Mouse (Mus musculus): ENCODE measurements around the gene Ralgapa2. TPM values are rescaled to one million over a fixed set of nuclear protein-coding genes. Genes with fewer than 3 reads are reported as not detected.

Ralgapa2 gene
- polyA plus RNA-seq, 1 experiment from 2014 or later = 6.7 TPM

GRCm38 (mm10) chr2:146287531-146287930, 224.6 kb downstream of the Ralgapa2 start:
- no peak for ATAC-seq (ENCODE audit: low FRiP score, low read depth)
- H3K27me3 ChIP-seq = no peaks in the 10 kb centered on the region
- H3K9ac ChIP-seq = no peak overlapping the region
- H3K4me2 ChIP-seq (replicated peaks) = no peak overlapping the region
- no peak overlapping the region for H3K4me3 ChIP-seq
- peaks cover 7% of the 10 kb centered on the region; the same call in 1 of the 2 replicates for H3K4me1 ChIP-seq
- no peaks in the 10 kb centered on the region for H3K9me3 ChIP-seq
- no peak overlapping the region for H3K27ac ChIP-seq
- 69% methylated on average over 6 of the region's 6 CpGs for WGBS
- no peaks in the 10 kb centered on the region for H3K36me3 ChIP-seq

GRCm38 (mm10) chr2:146281346-146281745, 230.8 kb downstream of the Ralgapa2 start:
- no peaks in the 10 kb centered on the region for H3K27me3 ChIP-seq
- H3K9me3 ChIP-seq = no peaks in the 10 kb centered on the region
- no peak overlapping the region for H3K27ac ChIP-seq
- no peak overlapping the region for H3K4me2 ChIP-seq (replicated peaks)
- H3K4me3 ChIP-seq = no peak overlapping the region
- WGBS = 94% methylated on average over 6 of the region's 6 CpGs
- no peaks in the 10 kb centered on the region for H3K36me3 ChIP-seq
- no peak for ATAC-seq (ENCODE audit: low FRiP score, low read depth)
- peaks cover 12% of the 10 kb centered on the region for H3K4me1 ChIP-seq
- H3K9ac ChIP-seq = no peak overlapping the region

DNA sequence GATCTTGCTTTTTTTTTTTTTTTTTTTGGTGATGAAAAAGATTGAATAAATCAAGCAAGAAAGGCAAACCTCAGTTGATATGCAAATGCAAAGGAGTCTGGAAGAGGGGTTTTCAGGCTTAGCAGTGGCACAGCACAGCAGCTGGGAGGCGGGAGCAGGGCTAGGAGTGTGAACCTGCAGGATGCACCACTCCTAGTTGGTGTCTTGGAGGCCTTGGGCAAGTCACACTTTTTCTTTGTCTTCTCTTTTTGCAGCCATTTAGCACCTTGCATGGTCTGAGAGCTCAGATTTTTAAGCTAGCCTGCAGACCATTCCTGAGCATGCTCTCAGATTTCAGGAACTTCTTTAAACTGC, 231.2 kb downstream of the Ralgapa2 start:
- Histone ChIP-seq H3K27ac (no peak overlapping the region), H3K4me1 (peaks cover 12% of the 10 kb centered on the region), H3K4me3 (no peak overlapping the region), H3K36me3 (no peaks in the 10 kb centered on the region), H3K9me3 (no peaks in the 10 kb centered on the region), H3K9ac (no peak overlapping the region), H3K4me2 (replicated peaks) (no peak overlapping the region), H3K27me3 (no peaks in the 10 kb centered on the region)
- 72% methylated on average over 1 of the region's 1 CpGs for WGBS
- no peak for ATAC-seq (ENCODE audit: low FRiP score, low read depth)

GRCm38 (mm10) chr2:146280221-146280920, 231.8 kb downstream of the Ralgapa2 start:
- H3K4me3 ChIP-seq = no peak overlapping the region
- no peak overlapping the region for H3K27ac ChIP-seq
- 54% methylated on average over 6 of the region's 6 CpGs for WGBS

DNA sequence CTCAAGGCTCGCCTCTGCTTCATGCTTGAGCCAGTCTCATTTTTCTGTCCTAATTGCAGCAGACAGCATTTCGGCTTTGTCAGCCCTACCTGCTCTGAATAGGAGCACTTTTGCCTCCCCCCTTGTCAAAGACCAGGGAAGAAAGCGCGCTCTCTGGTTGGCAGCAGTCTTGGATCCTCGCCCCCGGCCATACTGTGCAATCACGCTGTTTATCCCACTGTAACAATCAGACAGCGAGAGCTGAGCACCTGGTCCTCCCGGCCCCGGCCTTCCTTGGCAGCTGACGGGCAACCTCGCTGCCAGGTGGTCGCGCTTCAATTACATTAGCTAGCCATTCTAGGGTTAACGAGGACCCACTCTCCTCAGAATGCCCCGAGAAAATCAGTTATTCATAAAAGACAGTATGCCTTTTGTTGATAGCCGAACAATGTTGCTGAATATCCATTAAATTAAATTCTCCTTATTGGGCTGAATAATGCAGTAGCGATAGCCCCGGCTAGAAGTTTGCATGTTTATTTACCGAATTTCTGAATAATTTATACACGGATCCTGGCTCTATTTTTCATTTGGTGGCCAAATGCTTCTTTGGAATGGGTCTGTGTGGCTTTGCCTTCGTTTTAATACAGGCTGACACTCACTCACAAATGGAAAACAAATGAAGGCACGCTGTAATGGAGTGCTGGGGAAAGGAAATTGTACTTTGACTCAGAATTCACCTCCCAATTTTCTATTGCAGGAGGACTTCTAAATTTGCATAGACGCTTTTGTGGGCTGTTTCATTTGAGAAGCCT, 232.5 kb downstream of the Ralgapa2 start:
- ATAC-seq (ENCODE audit: low FRiP score, low read depth) = no peak
- WGBS = 41% methylated on average over 24 of the region's 24 CpGs
- Histone ChIP-seq H3K4me1 (peaks cover 12% of the 10 kb centered on the region), H3K9ac (no peak overlapping the region), H3K27ac (no peak overlapping the region), H3K9me3 (no peaks in the 10 kb centered on the region), H3K4me3 (no peak overlapping the region), H3K27me3 (no peaks in the 10 kb centered on the region), H3K36me3 (no peaks in the 10 kb centered on the region), H3K4me2 (replicated peaks) (peak overlapping the region; percentile 15)

More at GRCm38 (mm10) chr2:146280221-146280920, 231.8 kb downstream of the Ralgapa2 start:
- no peak overlapping the region for H3K4me2 ChIP-seq (replicated peaks)
- no peaks in the 10 kb centered on the region for H3K36me3 ChIP-seq
- H3K9ac ChIP-seq = no peak overlapping the region
- no peaks in the 10 kb centered on the region for H3K9me3 ChIP-seq
- H3K4me1 ChIP-seq = peaks cover 12% of the 10 kb centered on the region
- H3K27me3 ChIP-seq = no peaks in the 10 kb centered on the region
- ATAC-seq (ENCODE audit: low FRiP score, low read depth) = no peak

- 56% methylated on average over 5 of the region's 5 CpGs for WGBS
- H3K4me2 ChIP-seq (replicated peaks) = no peak overlapping the region
- peaks cover 12% of the 10 kb centered on the region for H3K4me1 ChIP-seq
- H3K27ac ChIP-seq = no peak overlapping the region
- H3K9me3 ChIP-seq = no peaks in the 10 kb centered on the region
- no peak overlapping the region for H3K9ac ChIP-seq
- no peak overlapping the region for H3K4me3 ChIP-seq
- no peak for ATAC-seq (ENCODE audit: low FRiP score, low read depth)
- H3K27me3 ChIP-seq = no peaks in the 10 kb centered on the region
- H3K36me3 ChIP-seq = no peaks in the 10 kb centered on the region
Observed at GRCm38 (mm10) chr2:146278381-146278780, 233.8 kb downstream of the Ralgapa2 start.

GRCm38 (mm10) chr2:146266539-146266938, 245.6 kb downstream of the Ralgapa2 start:
- Histone ChIP-seq H3K4me1 (peaks cover 10% of the 10 kb centered on the region), H3K36me3 (no peaks in the 10 kb centered on the region), H3K9ac (no peak overlapping the region), H3K27me3 (no peaks in the 10 kb centered on the region), H3K4me2 (replicated peaks) (no peak overlapping the region), H3K4me3 (no peak overlapping the region), H3K9me3 (no peaks in the 10 kb centered on the region), H3K27ac (no peak overlapping the region)
- no peak for ATAC-seq (ENCODE audit: low FRiP score, low read depth)
- WGBS = 70% methylated on average over 3 of the region's 3 CpGs

DNA sequence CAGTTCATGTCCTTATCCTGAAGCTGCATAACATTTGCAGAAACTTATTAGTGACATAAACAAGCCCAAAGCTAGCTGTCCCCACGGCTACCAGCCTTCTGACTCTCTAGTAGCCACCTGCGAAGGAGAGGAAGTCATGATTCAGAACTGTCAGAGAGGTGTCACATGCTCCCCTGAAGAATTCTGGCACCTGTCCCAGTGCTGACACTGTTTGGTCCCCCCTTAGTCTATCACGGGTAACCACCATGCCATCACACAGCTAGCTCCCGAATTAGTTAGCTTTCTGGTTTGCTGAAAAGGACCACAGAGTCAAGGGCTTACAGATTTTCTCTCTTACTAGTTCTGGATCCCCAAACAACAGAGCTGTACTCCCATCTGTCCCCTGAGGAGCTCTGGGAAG, 247.1 kb downstream of the Ralgapa2 start:
- Histone ChIP-seq H3K36me3 (no peaks in the 10 kb centered on the region), H3K4me1 (peaks cover 11% of the 10 kb centered on the region), H3K4me2 (replicated peaks) (no peak overlapping the region), H3K27me3 (no peaks in the 10 kb centered on the region), H3K9ac (no peak overlapping the region), H3K4me3 (no peak overlapping the region), H3K9me3 (no peaks in the 10 kb centered on the region), H3K27ac (no peak overlapping the region)
- 67% methylated on average over 4 of the region's 4 CpGs for WGBS
- ATAC-seq (ENCODE audit: low FRiP score, low read depth) = no peak

GRCm38 (mm10) chr2:146262966-146263365, 249.2 kb downstream of the Ralgapa2 start:
- Histone ChIP-seq H3K9ac (no peak overlapping the region), H3K4me2 (replicated peaks) (no peak overlapping the region), H3K9me3 (no peaks in the 10 kb centered on the region), H3K4me3 (no peak overlapping the region), H3K27ac (no peak overlapping the region), H3K4me1 (peaks cover 11% of the 10 kb centered on the region), H3K36me3 (no peaks in the 10 kb centered on the region), H3K27me3 (no peaks in the 10 kb centered on the region)
- ATAC-seq (ENCODE audit: low FRiP score, low read depth) = no peak

- ATAC-seq (ENCODE audit: low FRiP score, low read depth) = peak; percentile 67
- WGBS = 23% methylated on average over 10 of the region's 10 CpGs
- no peak overlapping the region for H3K4me2 ChIP-seq (replicated peaks)
- no peak overlapping the region for H3K9ac ChIP-seq
- no peak overlapping the region for H3K4me3 ChIP-seq
- no peaks in the 10 kb centered on the region for H3K36me3 ChIP-seq
- H3K4me1 ChIP-seq = peaks cover 11% of the 10 kb centered on the region
- no peaks in the 10 kb centered on the region for H3K27me3 ChIP-seq
- H3K27ac ChIP-seq = no peak overlapping the region
- H3K9me3 ChIP-seq = no peaks in the 10 kb centered on the region
Observed at GRCm38 (mm10) chr2:146262215-146262614, 249.9 kb downstream of the Ralgapa2 start.

DNA sequence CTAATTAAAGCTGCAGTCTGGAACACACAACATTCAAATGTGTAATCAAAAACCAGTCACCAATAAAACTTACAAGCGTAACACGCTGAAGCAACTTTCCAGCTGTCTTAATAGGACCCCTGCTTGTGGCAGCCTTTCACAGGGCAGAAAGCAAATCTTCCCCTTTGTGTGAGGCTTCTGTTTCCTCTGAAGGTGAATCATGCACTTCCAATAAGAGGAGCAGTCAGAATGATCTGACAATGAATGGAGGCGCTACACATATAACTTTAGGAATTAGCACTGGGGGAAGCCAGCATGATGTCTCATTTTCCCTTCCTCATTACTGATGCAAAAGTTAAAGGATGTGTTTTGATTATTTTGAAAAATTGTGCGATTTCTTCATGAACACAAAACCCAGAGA, 251.0 kb downstream of the Ralgapa2 start:
- Histone ChIP-seq H3K27me3 (no peaks in the 10 kb centered on the region), H3K9me3 (no peaks in the 10 kb centered on the region), H3K36me3 (no peaks in the 10 kb centered on the region), H3K9ac (no peak overlapping the region), H3K4me1 (peaks cover 11% of the 10 kb centered on the region), H3K27ac (no peak overlapping the region), H3K4me3 (no peak overlapping the region), H3K4me2 (replicated peaks) (no peak overlapping the region)
- ATAC-seq (ENCODE audit: low FRiP score, low read depth) = no peak
- 60% methylated on average over 4 of the region's 4 CpGs for WGBS

GRCm38 (mm10) chr2:146259787-146260560, 252.2 kb downstream of the Ralgapa2 start:
- no peak overlapping the region for H3K27ac ChIP-seq
- no peak for ATAC-seq (ENCODE audit: low FRiP score, low read depth)
- WGBS = 45% methylated on average over 18 of the region's 18 CpGs

More at GRCm38 (mm10) chr2:146259787-146260560, 252.2 kb downstream of the Ralgapa2 start:
- no peaks in the 10 kb centered on the region for H3K9me3 ChIP-seq
- no peaks in the 10 kb centered on the region for H3K27me3 ChIP-seq
- peaks cover 11% of the 10 kb centered on the region for H3K4me1 ChIP-seq
- H3K36me3 ChIP-seq = no peaks in the 10 kb centered on the region
- no peak overlapping the region for H3K4me2 ChIP-seq (replicated peaks)
- no peak overlapping the region for H3K9ac ChIP-seq
- H3K4me3 ChIP-seq = no peak overlapping the region

All from limb, embryonic 13.5 days (tissue).